Mouse (Mus musculus): ENCODE data around the gene Trex2.

Gene Trex2

DNA sequence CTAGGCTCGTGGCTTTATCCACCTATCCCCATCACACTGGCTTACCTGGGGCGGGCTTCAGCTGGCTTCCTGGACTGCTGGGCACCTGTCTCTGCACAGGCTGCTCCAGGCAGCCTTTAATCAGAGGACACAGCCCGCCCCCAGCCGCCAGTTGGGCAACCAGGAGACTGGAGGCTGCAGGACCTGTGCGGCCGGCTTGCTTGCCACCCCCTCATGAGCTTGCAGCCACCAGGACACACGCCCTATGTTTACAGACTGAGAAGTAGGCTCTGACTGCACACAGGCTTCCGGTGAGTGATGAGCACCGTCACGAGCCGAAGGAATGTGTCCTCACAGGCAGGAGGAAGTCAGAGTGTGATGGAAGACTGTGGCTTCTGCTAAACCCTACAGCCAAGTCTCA lies at the start of gene Trex2:
Trex2 (minus strand) TSS at position 93 of the 400 bp plus-strand sequence.
- no peak for DNase-seq

DNA sequence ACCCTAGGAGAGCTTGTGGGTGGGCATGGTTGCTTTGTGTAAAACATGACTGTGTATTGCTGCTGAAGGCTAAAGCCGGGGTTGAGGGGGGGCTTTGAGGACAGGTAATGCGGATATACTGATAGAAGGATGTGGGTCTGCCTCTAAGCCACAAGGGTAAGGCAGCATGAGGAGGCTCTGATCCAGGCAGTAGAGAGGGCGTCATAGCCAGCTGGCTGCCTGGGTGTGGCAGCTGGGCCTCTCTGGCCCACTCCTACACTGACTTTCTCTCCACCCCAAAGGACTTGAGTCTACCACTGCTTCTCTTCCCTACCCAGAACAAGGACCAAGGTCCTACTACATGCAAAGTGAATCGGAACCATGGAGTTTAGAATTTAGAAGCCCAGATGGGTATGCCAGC lies 49.7 kb upstream of the Trex2 start:
- DNase-seq, result no peak

DNA sequence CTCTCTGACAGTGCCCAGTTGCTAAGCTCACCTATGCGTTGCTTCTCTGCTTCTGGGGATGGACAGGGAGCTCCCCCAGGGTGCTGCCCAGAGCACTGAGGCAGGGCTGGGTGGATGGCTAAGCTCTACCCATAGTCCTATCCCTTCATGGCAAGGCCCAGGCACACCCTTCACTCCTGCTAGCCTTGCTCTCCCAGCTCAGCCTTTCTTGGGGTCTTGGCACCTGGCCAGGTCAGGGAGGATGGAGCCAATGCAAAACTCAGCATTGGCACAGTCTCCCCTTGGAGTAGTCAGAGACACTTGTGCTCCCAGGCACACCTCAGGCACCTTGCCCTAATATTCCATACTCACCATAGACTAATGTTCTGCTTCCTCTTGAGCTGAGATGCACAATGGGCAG lies 48.9 kb upstream of the Trex2 start:
- peak; percentile 21 to 37 for DNase-seq

DNA sequence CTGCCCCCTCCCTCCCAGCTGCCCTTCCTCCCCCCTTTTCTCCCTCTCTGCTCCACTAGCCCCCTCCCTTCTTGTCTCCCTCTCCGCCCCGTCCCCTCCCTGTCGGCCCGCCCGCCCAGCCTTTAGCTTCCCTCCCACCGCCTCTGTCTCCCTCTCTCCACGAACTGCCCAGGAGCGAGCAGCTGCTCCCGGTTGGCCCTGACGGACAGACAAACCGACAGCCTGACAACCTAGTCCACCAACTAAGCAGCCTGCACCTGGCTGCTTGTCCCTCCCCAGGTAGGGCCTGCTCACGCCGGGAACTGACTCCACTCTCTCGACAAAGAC lies 48.3 kb upstream of the Trex2 start, which contains the start of gene Bgn:
Bgn (plus strand) TSS at position 119 of the 327 bp plus-strand sequence.
- DNase-seq, result no peak

DNA sequence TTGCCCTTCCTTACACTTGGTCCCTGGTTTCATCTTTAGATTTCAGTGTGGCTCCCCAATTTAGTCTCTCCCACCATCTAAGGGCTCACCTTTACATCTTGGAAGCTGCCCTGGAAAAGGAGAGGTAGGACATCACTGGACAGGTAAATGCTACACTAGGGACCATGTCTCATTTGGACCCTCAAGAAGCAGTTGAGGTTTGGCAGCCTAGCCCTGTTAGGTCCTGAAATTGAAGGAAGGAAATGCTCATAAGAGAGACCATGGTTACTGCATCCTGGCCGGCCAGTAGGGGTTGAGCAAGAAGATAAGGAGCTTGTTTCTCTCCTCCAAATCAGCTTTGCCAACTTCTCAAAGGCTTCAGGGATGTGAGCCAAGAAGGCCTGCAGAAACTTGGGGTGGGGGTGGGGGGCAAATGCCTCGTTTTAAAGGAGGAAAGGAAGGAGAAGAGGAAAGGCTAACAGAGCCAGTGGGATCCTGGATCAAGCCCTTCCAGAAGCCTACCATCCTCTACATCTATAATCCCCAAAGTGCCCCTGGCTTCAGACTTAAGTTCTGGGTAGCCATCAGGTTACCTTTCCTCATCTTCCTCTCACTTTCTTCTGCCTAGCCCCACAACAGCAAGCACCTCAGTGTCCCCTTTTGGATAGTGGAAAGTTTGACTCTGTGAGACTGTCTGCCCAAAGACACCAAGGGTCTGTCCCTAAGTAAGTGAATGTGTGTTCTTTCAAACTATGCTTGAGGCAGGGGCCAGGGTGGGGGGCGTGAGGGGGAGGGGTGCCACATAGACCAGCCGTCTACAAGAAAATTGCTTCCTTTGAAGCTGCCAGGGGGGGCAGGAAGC lies 47.7 kb upstream of the Trex2 start:
- no peak for DNase-seq

DNA sequence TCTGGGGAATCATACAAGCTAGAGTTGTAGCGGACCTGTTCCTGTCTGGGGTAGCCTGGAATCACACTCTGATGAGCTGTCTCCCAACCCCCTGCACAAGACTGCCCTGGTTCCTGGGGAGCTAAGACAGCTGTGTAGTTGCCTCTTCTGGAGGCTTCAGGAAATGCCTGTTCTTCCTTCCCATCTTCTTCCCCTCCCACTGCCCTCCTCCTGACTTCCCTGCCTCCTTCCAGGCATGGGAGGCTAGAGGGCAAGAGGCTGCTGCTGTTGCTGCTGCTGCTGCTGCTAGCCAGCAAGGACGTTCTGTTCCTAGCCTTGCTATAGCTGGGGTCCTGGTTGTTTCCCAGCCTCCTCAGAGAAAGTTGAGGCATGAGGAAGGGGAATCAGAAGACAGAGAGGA lies 45.2 kb upstream of the Trex2 start:
- no peak for DNase-seq

DNA sequence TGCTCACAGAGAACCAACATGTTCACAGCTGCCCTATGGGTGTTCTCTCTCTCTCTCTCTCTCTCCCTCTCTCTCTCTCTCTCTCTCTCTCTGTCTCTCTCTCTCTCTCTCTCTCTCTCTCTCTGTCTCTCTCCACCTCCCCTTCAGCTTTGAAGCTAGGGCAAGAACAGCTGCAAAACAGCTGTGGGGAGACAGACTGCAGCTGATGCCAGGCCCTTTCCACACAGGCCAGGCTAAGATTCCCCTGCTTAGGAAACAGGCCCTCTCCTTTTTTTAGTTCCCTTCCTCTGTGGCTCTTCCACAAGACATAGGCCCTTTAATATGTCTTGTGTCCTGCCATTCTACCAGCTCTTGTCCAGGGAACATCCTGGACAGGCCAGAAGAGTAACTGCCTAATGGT lies 44.5 kb upstream of the Trex2 start:
- DNase-seq, result no peak

DNA sequence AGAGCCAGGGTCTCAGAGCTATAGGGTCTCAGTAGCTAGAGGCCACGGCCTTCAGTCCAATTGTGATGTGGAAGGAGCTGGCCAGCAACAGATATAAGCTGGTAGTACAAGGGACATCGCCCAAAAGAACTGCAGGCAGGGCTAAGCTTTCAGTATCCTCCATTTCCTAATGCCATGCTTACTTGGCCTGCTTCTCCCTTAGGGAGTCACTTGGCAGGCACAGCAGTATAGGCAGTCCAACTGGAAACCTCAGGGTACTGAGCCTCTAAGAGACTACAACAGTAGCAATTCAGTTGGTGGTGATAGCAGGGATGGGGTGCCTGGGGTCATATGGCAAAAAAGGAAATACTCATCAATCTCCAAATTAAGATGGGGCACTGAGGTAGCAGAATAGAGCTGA lies 42.4 kb upstream of the Trex2 start:
- DNase-seq, result no peak

DNA sequence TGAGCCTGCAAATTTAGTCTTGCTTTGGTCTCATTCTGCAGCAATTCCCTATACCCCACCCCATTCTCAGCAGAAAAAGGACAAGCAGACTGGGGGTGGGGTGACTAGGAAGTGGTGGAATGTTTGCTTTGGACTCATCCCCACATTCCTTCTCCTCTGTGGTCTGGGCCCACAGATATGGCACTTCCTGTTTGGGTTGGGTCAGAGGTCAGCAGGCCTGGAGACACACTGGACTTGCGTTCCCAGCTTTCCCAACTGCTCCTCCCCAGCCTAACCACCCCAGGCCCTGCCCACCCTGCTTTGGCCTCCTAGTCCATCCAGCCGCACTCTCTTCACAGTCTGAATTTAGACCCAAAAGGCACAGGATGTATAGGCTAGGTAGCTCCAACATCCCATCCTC lies 41.5 kb upstream of the Trex2 start:
- DNase-seq, result no peak

DNA sequence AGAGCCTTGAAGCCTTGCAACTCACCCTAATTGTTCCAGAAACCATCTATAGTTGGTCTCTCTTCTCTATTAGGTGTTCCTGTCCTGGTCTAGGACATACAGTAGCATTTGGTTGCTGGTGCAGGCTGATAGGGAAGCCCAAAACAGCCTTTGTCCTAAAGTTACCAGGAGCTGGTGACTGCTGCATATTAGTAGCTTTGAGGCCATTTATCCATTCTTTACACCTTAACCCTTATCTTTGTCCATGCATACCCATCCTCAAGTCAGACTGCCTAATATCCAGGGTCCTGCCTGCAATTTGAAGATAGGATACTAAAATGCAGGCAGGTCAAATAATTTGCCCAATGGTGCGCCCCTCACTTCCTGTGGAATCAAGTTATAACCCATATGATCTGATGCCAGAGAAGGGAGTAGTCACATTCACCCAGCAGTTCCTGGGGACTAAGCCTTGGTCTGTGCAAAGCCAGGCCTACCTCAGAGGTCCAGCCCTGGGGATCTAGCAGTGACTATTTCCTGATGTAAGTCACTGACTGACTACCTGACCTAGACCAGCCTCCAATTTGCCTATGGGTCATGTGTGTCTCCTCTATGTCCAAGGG lies 40.6 kb upstream of the Trex2 start:
- DNase-seq, result no peak

DNA sequence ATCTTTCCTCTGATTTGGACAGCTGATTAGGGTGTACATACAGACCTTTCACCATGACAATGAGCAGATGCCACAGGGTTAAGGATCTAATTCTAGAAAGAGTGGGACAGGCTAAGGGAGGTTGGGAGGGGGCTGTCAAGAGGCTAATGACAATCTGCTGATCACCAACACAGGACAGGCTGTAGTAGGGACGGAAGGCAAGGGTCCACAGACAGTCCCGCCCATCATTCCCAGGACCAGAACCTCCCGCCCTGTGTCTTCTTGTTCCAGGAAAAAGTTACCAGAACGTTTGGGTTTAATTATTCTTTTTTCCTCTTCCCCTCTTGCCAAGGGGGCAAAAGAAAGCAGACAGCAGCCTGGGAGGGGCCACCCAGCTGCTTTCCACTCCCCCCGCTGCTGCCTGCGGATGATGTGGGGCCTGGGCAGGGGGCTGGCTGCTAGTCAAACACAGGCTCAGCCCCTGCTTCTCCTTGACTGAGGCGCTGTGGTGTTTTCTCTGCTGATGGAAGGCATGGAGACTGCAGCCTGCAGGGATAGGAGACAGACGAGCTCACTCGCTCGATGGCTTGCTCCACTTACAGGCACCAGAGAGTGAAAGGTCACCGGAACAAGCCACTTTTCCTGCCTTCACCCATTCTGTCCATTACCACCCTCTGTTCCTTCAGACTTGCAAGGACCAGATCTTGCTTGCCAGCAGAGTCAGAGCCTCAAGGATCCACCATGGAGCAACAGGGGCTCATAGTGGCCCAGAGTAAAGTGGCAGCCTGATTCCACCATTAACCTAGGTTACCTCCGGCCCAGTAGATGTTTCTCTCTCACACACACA lies 39.4 kb upstream of the Trex2 start:
- no peak for DNase-seq

DNA sequence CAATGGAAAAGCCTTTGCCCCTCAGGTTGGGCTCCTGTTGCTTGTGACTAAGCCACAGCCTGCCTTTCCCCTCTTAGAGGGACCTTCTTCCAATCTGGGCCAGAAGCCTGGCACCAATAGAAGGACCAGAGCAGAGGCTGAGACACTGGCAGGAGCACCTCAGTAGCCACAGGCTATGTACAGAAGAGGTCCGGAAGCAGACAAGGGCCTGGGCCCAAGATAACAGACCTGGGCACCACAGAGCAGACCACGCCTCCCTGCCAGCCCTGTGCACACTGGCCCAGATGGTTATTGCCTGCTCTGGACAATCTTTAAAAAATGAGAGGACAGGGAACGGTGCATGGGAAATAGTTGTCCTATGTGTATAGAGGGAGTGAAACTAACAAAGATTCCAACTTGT lies 36.6 kb upstream of the Trex2 start:
- DNase-seq, result no peak

DNA sequence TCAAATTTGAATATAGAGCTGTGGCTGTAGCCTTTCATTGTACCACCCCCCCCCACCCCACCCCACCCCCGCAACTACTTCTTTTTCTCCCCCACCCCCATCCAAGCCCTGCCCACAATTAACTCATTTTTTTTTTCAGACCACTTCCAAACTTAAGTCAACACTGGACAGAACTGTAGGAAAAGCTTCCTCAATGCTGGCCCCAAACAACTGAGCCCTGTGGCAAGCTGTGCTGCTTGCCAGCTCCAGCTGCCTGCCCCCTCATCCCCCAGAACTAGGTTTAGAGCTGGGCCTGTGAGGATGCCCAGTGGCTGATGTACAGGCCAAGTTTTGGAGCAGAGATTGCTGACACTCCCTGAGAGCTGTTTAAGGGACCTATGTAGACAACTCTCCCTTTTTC lies 33.6 kb upstream of the Trex2 start:
- no peak for DNase-seq

DNA sequence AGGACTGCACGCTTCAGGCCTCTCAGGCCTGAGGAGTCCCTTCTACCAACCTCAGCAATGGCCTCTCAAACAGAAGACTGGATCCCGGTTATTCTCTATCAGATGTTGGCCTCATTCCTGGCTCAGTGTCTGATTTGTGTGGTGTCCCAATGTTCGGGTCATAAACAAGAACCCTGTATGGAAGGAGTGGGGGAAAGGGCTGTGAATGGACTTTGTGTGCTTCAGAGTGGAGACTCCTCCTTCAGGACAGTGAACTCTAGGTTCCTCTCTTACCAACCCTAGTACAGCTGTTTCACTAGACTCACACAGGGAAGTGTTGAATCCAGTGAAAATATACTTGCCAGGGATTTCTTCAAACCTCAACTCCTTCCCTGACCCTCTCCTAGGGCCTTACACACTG lies 33.2 kb upstream of the Trex2 start:
- DNase-seq, result no peak

DNA sequence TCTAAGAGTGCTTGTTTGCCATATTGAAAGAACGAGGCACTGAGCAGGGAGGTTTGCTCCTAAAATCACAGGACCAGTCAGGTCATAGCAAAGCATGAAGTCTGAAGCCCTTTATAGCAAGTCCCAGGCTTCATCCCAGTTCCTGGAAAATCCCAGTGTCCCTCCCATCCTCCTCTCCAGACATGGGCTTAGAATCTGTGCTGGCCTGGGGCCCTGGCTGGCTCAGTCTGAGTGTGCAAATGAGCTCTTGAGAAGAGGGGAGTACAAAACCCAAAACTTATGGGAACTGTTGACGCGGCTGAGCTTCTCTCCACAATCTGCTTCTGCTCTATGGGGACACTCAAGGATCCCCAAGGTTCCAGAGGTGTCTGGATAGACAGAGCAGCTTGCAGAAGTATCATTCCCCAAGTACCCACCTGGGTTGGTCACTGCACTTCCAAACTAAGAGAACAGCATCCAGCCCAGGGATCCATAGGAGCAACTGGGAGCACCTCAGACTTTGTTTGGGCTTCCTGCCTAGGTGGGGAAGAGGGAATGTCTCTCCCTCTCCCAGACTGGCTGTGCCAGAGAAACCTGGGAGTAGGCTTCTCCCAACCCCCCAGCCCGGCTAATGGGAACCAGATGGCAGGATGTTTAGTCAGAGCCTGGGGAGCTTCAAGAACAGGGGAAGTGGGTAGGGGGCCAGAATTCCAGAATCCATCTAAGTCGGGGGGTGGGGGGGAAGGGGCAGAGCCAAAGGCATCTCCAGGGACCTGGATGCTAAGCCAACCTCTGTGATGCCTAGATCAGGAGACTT lies 32.5 kb upstream of the Trex2 start:
- DNase-seq, result peak in 1 of 2 experiments; percentile 15

DNA sequence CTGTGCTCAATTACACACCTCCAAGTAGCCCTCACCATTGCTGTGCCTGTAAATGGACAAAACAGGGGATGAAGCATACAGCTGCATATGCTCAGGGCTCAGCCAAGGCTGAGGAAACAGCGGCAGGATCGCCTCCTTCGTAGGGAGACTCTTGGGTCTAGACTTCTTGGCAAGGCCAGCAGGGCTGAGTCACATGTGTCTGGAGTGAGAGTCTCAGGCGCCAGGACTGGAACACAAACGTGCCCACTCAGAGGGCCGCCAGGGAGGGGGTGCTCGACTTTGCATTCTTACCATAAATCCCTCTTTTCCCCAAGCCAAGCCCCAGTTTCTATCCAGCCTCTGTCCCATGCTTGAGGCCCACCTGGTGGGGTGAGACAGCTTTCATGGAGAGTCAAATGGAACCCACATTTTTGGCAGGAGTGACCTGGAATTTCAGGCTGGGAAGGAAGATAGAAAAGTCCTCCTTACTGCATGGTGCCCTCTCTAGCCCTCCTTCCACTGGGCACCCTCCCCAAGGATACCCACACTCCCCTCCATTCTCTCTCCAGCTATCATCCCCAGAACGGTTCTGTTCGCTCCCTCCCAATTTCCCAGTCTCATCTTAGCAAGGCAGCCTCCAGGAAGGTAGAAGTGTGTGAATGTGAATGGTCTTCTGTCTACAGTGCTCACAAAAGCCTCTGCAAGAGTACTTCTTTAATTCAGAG lies 30.5 kb upstream of the Trex2 start:
- DNase-seq, result peak in 1 of 2 experiments; percentile 22

DNA sequence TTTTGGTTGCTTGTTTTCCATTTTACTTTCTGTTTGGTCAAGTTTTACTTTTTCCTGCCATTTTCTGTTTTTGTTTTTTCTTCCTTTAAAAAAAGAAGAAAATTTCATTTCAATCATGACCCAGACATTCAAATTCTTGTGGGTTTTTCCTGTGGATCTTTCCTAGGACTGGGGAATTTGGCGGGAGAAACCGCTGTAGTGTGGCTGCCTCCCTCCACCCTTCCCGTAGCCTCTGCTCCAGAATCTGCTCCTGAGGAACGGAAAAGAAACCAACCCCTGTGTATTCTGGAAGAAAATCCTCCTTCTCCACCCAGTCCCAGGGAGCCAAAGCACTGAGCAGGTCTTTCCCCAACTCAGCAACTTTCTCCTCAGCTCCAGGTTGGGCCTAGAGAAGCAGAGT lies 25.6 kb upstream of the Trex2 start:
- no peak for DNase-seq

DNA sequence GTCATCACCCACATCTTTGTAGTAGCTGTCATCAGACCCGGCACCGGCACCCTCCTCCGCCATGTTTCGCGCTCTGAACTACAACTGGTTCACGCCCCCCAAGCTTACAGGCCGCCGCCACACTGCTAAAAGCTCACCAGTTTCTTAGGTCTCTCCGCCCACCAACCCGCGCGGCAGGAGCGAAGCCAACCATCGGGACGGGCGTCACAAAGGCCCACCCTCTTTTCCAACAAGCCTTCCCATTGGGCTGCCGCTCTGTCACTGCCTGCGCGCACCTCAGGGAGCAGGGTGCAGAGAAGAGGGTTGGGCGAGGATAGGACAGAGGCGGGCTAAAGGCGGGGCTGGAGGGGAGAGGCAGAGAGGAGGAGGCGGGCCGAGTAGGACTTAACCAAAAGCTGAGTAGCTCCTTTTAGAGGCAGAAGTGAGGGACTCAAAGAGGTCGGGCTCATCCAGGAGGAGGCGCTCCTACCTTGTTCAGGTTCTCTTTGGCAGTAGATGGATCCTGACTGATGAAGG lies 23.8 kb upstream of the Trex2 start, which contains the start of gene Haus7:
Haus7 (minus strand) TSS at position 168 of the 516 bp plus-strand sequence.
- DNase-seq, result peak; percentile 91 to 93

DNA sequence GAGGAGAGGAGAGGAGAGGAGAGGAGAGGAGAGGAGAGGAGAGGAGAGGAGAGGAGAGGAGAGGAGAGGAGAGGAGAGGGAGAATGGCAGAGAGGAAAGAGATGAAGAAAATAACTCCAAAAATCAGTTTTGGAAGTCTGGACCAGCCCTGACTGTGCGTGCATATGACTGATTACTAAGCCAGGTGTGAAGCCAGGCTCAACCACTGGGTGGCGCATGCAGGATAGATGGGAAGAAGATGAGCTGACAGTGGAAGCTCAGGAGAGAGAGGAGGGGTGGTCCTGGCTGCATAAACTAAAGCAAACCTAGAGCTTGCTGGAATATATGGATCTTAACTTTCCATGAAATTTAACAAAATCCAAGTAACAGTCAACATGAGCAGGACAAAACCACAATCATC lies 16.8 kb upstream of the Trex2 start:
- DNase-seq, result peak; percentile 82 to 92

DNA sequence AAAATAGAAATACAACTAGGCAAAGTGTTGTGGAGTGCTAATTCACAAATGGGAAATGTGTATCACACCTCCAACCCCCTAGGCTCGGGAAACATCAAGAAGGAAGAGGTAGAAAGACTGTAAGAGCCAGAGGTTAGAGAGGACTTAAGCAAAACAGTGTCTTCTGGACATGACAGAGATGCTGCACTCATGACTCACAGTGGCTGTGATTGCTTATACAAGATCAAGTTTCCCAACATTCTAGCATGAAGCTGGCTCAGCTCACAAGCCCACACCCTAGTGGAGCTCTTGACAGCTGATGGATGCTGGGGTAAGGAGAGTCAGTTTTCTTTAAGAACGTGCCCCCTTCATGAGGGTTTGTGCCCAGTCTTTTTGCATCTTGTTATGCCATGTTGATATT lies 6.3 kb upstream of the Trex2 start:
- DNase-seq, result no peak

DNA sequence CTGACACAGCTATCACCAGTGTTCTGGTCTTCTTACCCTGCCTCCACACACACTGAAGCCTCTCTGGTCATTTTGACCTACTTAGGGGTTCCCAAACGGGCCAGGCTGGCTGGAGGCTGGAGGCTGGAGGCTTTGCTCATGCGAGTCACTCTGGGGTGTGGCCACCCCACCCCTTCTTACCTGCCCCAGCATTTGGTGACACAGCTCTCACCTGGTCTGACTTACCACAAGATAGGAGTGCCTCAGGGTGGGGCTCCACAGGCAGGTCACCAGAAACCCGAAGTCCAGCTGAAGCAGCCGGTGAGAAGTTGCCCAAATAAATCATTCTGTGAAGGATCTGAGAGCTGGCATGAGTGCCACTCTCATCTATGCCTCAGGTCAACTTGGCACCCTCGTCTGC lies 2.3 kb downstream of the Trex2 start:
- DNase-seq, result no peak

DNA sequence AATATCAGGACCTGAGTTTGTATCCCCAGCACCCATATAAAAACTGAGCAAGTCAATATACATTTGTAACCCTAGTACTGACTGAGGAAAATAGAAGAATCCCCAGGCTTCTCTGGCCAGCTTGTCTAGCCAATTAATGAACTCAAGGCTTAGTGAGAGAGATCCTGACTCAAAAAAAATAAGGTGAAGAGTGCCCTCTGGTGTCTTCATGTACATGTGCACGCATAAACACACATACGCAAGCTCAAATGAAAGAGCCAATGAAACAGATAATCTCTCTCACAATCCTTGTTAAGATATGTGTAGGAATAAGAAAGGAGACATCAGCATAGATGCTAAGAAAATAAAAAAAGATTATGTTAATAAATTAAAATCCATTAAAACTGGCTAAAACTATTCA lies 5.1 kb downstream of the Trex2 start:
- no peak for DNase-seq
